ENCODE assay signal across 8 mouse cellular contexts in genomic region chr16:21332862-21333222, GRCm38 (mm10).
DNase-seq lines count a peak whose midpoint lies in the region; ATAC-seq and TF ChIP-seq lines count a peak whose summit lies in the region.

No protein-coding gene starts in this region.

- peak overlapping the region; percentile 86 for H3K9ac ChIP-seq in kidney, embryonic 16.5 days (replicated peaks; ENCODE audit: low read length)
- H3K9ac ChIP-seq in hindbrain, postnatal 0 days (replicated peaks; ENCODE audit: low read length): peak overlapping the region; percentile 83

- no peaks in the 10 kb centered on the region for H3K36me3 ChIP-seq in kidney, embryonic 16.5 days (ENCODE audit: insufficient read depth, low read length)
- H3K36me3 ChIP-seq in hindbrain, postnatal 0 days (ENCODE audit: insufficient read depth, low read length): no peaks in the 10 kb centered on the region
- H3K36me3 ChIP-seq in myocyte (ENCODE audit: control insufficient read depth, insufficient read depth): no peaks in the 10 kb centered on the region

- H3K27me3 ChIP-seq in kidney, embryonic 16.5 days (ENCODE audit: insufficient read depth, low read length): no peaks in the 10 kb centered on the region
- H3K27me3 ChIP-seq in hindbrain, postnatal 0 days (ENCODE audit: insufficient read depth, low read length): no peaks in the 10 kb centered on the region
- no peaks in the 10 kb centered on the region for H3K27me3 ChIP-seq in myocyte (ENCODE audit: control insufficient read depth, insufficient read depth, insufficient read length)

- peak overlapping the region; percentile 96 for H3K27ac ChIP-seq in kidney, embryonic 16.5 days (ENCODE audit: low read length)
- peak overlapping the region; percentile 98 for H3K27ac ChIP-seq in hindbrain, postnatal 0 days

- no peak for DNase-seq in kidney, adult 8-10 months
- DNase-seq in c-Kit-positive CD71-positive TER-119-positive erythroid progenitor cells, embryonic 14.5 days (ENCODE audit: low spot score): peak; percentile 63
- DNase-seq in hindbrain, postnatal 0 days (ENCODE audit: low spot score): no peak
- no peak for DNase-seq in spleen, postnatal 14 days (ENCODE audit: low spot score in 2 of 2)
- no peak for DNase-seq in frontal cortex, postnatal 36 days (ENCODE audit: low spot score in 2 of 2)
- DNase-seq in cerebellum, adult 8-10 months: no peak

- H3K4me1 ChIP-seq in kidney, embryonic 16.5 days (ENCODE audit: insufficient read depth, low read length): peaks cover 23% of the 10 kb centered on the region
- peaks cover 2% of the 10 kb centered on the region; the same call in 1 of the 2 replicates for H3K4me1 ChIP-seq in hindbrain, postnatal 0 days (ENCODE audit: insufficient read depth, low read length)

- H3K4me2 ChIP-seq in kidney, embryonic 16.5 days (replicated peaks; ENCODE audit: low read depth, low read length): peak overlapping the region; percentile 89
- peak overlapping the region; percentile 85 for H3K4me2 ChIP-seq in hindbrain, postnatal 0 days (ENCODE audit: low read depth, low read length)
- peak overlapping the region; percentile 73 for H3K4me2 ChIP-seq in myocyte (ENCODE audit: low read depth)

- H3K79me2 ChIP-seq in myocyte (ENCODE audit: control insufficient read depth, insufficient read depth): peaks cover 20% of the 10 kb centered on the region

- peak overlapping the region; percentile 15 for H3ac ChIP-seq in myocyte (ENCODE audit: control insufficient read depth, insufficient read length)

- peak overlapping the region; percentile 75 for H3K4me3 ChIP-seq in kidney, embryonic 16.5 days (ENCODE audit: low read length)
- H3K4me3 ChIP-seq in hindbrain, postnatal 0 days (ENCODE audit: low read length): peak overlapping the region; percentile 59
- peak overlapping the region; percentile 94 for H3K4me3 ChIP-seq in myocyte

- H3K9me3 ChIP-seq in kidney, embryonic 16.5 days (ENCODE audit: low read length): no peaks in the 10 kb centered on the region
- no peaks in the 10 kb centered on the region for H3K9me3 ChIP-seq in hindbrain, postnatal 0 days (ENCODE audit: low read length)

- 1% methylated on average over 14 of the region's 14 CpGs for WGBS in kidney, embryonic 16.5 days
- 2% methylated on average over 14 of the region's 14 CpGs for WGBS in hindbrain, postnatal 0 days

- TF ChIP-seq CTCF in hindbrain, postnatal 0 days (IDR thresholded peaks at IDR 0.05; ENCODE audit: low read depth): no peak

- TF ChIP-seq POLR2A in myocyte (IDR thresholded peaks at IDR 0.05; ENCODE audit: insufficient read length, low read depth): no peak

- 0 out of 2 replicates have a peak, but pooled peaks have one; percentile 8 for ATAC-seq in kidney, embryonic 16.5 days (ENCODE audit: low FRiP score, low TSS enrichment)
- ATAC-seq in hindbrain, postnatal 0 days: no peak

TF ChIP-seq in myocyte, 11 proteins besides CTCF, POLR2A, EP300 and RAD21:
- TF ChIP-seq SRF (IDR thresholded peaks at IDR 0.05; ENCODE audit: control insufficient read depth, insufficient read length, low read depth) (no peak), MYOG (IDR thresholded peaks at IDR 0.05; ENCODE audit: control insufficient read depth in 1 of 3, insufficient read depth in 1 of 3, insufficient read length in 2 of 3, low read depth in 2 of 3) (no peak), E2F4 (IDR thresholded peaks at IDR 0.05; ENCODE audit: insufficient read depth) (no peak), CEBPB (IDR thresholded peaks at IDR 0.05; ENCODE audit: insufficient read depth, poor library complexity, severe bottlenecking) (no peak), MYOD1 (IDR thresholded peaks at IDR 0.05; ENCODE audit: control insufficient read depth in 1 of 3, insufficient read length in 2 of 3, low read depth in 2 of 3) (no peak), TCF12 (IDR thresholded peaks at IDR 0.05; ENCODE audit: insufficient read depth, poor library complexity, severe bottlenecking) (no peak)
TF ChIP-seq in myocyte: peak in this region for 0.
